Mouse (Mus musculus): ENCODE results near the gene Serpina1a. TPM values are rescaled to one million over a fixed set of nuclear protein-coding genes. Genes with fewer than 3 reads are reported as not detected.
"Not testable (repeated sequence)": the region's sequence is repeated elsewhere in the genome, so short reads cannot be mapped to it uniquely, and the experiment has no call there.

Gene Serpina1a
- total RNA-seq (2021), result under 1 TPM in 1 of 2 experiments, not detected in 1; 0.88 TPM
- long read RNA-seq, experiment 1, result 0 reads
- long read RNA-seq, experiment 2, result 0 reads

- not testable (repeated sequence) for DNase-seq (ENCODE audit: low spot score)
These were observed at the start of gene Serpina1a for GRCm38 (mm10) chr12:103863101-103863974. Gene Serpina1a, minus strand, starts transcription at chr12:103863562.

GRCm38 (mm10) chr12:103909181-103909580 is 45.8 kb upstream of the Serpina1a start:
- DNase-seq (ENCODE audit: low spot score), result not testable (repeated sequence)

- DNase-seq (ENCODE audit: low spot score), result not testable (repeated sequence)
These were observed 44.4 kb upstream of the Serpina1a start for GRCm38 (mm10) chr12:103907746-103908145.

GRCm38 (mm10) chr12:103904837-103905340 is 41.5 kb upstream of the Serpina1a start, which contains the start of gene Serpina1c:
Gene Serpina1c, minus strand, starts transcription at chr12:103904887.
- DNase-seq (ENCODE audit: low spot score), result not testable (repeated sequence)

GRCm38 (mm10) chr12:103901929-103902328 is 38.6 kb upstream of the Serpina1a start:
- DNase-seq (ENCODE audit: low spot score), result peak; percentile 4

GRCm38 (mm10) chr12:103866873-103867272 is 3.5 kb upstream of the Serpina1a start:
- not testable (repeated sequence) for DNase-seq (ENCODE audit: low spot score)

GRCm38 (mm10) chr12:103860976-103861375 is 2.4 kb downstream of the Serpina1a start:
- DNase-seq (ENCODE audit: low spot score), result no peak

- DNase-seq (ENCODE audit: low spot score), result not testable (repeated sequence)
These were observed 2.8 kb downstream of the Serpina1a start for GRCm38 (mm10) chr12:103860571-103860970.

- not testable (repeated sequence) for DNase-seq (ENCODE audit: low spot score)
These were observed 3.8 kb downstream of the Serpina1a start for GRCm38 (mm10) chr12:103859584-103859983.

- DNase-seq (ENCODE audit: low spot score), result not testable (repeated sequence)
These were observed 10.3 kb downstream of the Serpina1a start for GRCm38 (mm10) chr12:103853032-103853431.

GRCm38 (mm10) chr12:103830273-103830672 is 33.1 kb downstream of the Serpina1a start, which contains the start of gene Serpina1b:
Gene Serpina1b, minus strand, starts transcription at chr12:103830373.
- DNase-seq (ENCODE audit: low spot score), result not testable (repeated sequence)

- DNase-seq (ENCODE audit: low spot score), result not testable (repeated sequence)
These were observed 35.5 kb downstream of the Serpina1a start for GRCm38 (mm10) chr12:103827661-103828372.

- peak; percentile 1 for DNase-seq (ENCODE audit: low spot score)
These were observed 39.5 kb downstream of the Serpina1a start for GRCm38 (mm10) chr12:103823826-103824225.

Other genes starting within 250 kb of the Serpina1a start
- gene Serpina10, start 232.1 kb downstream of the Serpina1a start, total RNA-seq (2021), result under 1 TPM in 1 of 2 experiments, not detected in 1; 0.26 TPM
- gene Serpina6, start 206.3 kb downstream of the Serpina1a start, total RNA-seq (2021), result not detected
- not detected for gene Serpina16, start 187.4 kb downstream of the Serpina1a start, total RNA-seq (2021)
- gene Serpina1f, start 168.0 kb downstream of the Serpina1a start, total RNA-seq (2021), result not detected
- gene Serpina1d, start 90.0 kb downstream of the Serpina1a start, total RNA-seq (2021), result 1 to 10 TPM in 1 of 2 experiments, not detected in 1; 1.4 TPM
- 1 to 10 TPM in 1 of 2 experiments, not detected in 1; 2.7 TPM for gene Serpina1b, start 33.2 kb downstream of the Serpina1a start, total RNA-seq (2021)
- under 1 TPM in 1 of 2 experiments, not detected in 1; 0.50 TPM for gene Serpina1c, start 41.3 kb upstream of the Serpina1a start, total RNA-seq (2021)
- under 1 TPM in 1 of 2 experiments, not detected in 1; 0.47 TPM for gene Serpina1e, start 95.4 kb upstream of the Serpina1a start, total RNA-seq (2021)
- not detected for gene Serpina11, start 126.4 kb upstream of the Serpina1a start, total RNA-seq (2021)
- gene Serpina9, start 150.2 kb upstream of the Serpina1a start, total RNA-seq (2021), result not detected
- gene Serpina12, start 180.9 kb upstream of the Serpina1a start, total RNA-seq (2021), result not detected
- gene Serpina5, start 237.6 kb upstream of the Serpina1a start, total RNA-seq (2021), result not detected
- gene Serpina3a, start 249.2 kb upstream of the Serpina1a start, total RNA-seq (2021), result not detected

Measured in gastrocnemius, adult 18-20 months (tissue).